Mouse (Mus musculus) embryonic facial prominence, embryonic 11.5 days (tissue): ENCODE data around the gene Ogfod3. TPM values are rescaled to one million over a fixed set of nuclear protein-coding genes. Genes with fewer than 3 reads are reported as not detected.

Experiments used
- ATAC-seq: fragments of 200-750 bp; cut with Nextera tagmentation; replicated peaks from 2 replicates; pipeline ENCODE4 v1.8.0; 2017; ENCODE audit warnings: low read depth; ENCODE audit not compliant: insufficient number of reproducible peaks, low FRiP score, low TSS enrichment
- DNase-seq: peaks from one replicate; pipeline ENCODE4 v3.0.0-alpha.2; 2015; ENCODE audit warnings: low spot score
- H3K27ac ChIP-seq: fragments of 300-500 bp; sonication (generic); replicated peaks from 2 replicates; pipeline ENCODE4 v1.5.1; 2014; ENCODE audit warnings: mild to moderate bottlenecking, low read depth, low read length, control low read depth
- H3K27me3 ChIP-seq: fragments of 300-500 bp; sonication (generic); 2 replicates; pipeline ENCODE4 v1.6.1; 2014; ENCODE audit warnings: mild to moderate bottlenecking, low read length, moderate library complexity, mixed read lengths; ENCODE audit not compliant: control insufficient read depth, insufficient read depth
- H3K36me3 ChIP-seq: fragments of 300-500 bp; sonication (generic); replicated peaks from 2 replicates; pipeline ENCODE4 v1.6.1; 2014; ENCODE audit warnings: low read depth, mild to moderate bottlenecking, low read length, moderate library complexity, mixed read lengths; ENCODE audit not compliant: control insufficient read depth, insufficient read depth
- H3K4me1 ChIP-seq: fragments of 300-500 bp; sonication (generic); 2 replicates; pipeline ENCODE4 v1.6.1; 2014; ENCODE audit warnings: low read length, mixed read lengths; ENCODE audit not compliant: control insufficient read depth, insufficient read depth
- H3K4me2 ChIP-seq: fragments of 300-500 bp; sonication (generic); 2 replicates; pipeline ENCODE4 v1.6.1; 2014; ENCODE audit warnings: low read depth, mild to moderate bottlenecking, control low read depth, low read length, moderate library complexity
- H3K4me3 ChIP-seq: fragments of 300-500 bp; sonication (generic); 2 replicates; pipeline ENCODE4 v1.5.1; 2014; ENCODE audit warnings: low read depth, low read length, control low read depth
- H3K9ac ChIP-seq: fragments of 300-500 bp; sonication (generic); replicated peaks from 2 replicates; pipeline ENCODE4 v1.6.1; 2014; ENCODE audit warnings: mild to moderate bottlenecking, control low read depth, low read length
- H3K9me3 ChIP-seq: fragments of 300-500 bp; sonication (generic); replicated peaks from 2 replicates; pipeline ENCODE4 v1.6.1; 2016; ENCODE audit warnings: mild to moderate bottlenecking, low read length, inconsistent platforms, mixed read lengths; ENCODE audit not compliant: control insufficient read depth
- WGBS: fragments of 180-500 bp; shearing (Covaris S2); extraction: QIAGEN DNeasy Blood & Tissue Kit; methylation state at CpG from one replicate; pipeline ENCODE4 v1.1.7; 2014; 5-methylcytosine and 5-hydroxymethylcytosine counted together
- polyA plus RNA-seq: library from polyadenylated mRNA; unstranded; fragments of >200 nt; fragmentation: Nextera tagmentation; extraction: Ambion mirVana; gene quantifications from 2 replicates; pipeline ENCODE4 v1.2.1, GENCODE M21; 2014

Ogfod3 gene
- polyA plus RNA-seq, 1 experiment from 2014 or later, result 16.0 TPM

DNA sequence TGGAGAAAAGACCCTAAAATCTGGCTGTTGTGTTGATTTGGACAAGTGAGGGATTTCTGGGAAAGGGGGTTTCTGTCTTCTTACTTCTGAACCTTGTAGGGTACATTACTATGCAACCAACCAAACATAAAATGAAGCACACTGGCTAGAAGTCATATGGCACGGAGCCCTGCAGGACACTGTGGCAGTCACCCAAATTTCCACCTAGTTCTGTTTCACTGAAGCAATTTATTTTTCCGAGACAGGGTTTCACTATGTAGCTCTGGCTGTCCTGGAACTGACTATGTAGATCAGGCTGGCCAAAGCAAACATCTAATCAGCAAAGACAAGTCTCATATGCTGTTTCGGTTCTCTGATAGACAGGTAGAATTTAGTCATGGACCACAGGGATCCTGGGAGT lies 14.8 kb downstream of the Ogfod3 start:
- H3K36me3 ChIP-seq, result no peaks in the 10 kb centered on the region
- ATAC-seq (no peak), DNase-seq (no peak)
- no peak overlapping the region for H3K27ac ChIP-seq
- no peak overlapping the region for H3K4me2 ChIP-seq
- H3K27me3 ChIP-seq, result no peaks in the 10 kb centered on the region
- no peak overlapping the region for H3K4me3 ChIP-seq
- WGBS, result 85% methylated on average over 3 of the region's 3 CpGs
- no peak overlapping the region for H3K9ac ChIP-seq
- H3K4me1 ChIP-seq, result no peaks in the 10 kb centered on the region
- H3K9me3 ChIP-seq, result no peaks in the 10 kb centered on the region

GRCm38 (mm10) chr11:121176285-121177270 lies 27.9 kb downstream of the Ogfod3 start:
- 49% methylated on average over 12 of the region's 12 CpGs for WGBS
- H3K4me2 ChIP-seq, result no peak overlapping the region
- H3K27me3 ChIP-seq, result no peaks in the 10 kb centered on the region
- H3K36me3 ChIP-seq, result no peaks in the 10 kb centered on the region
- no peak overlapping the region for H3K27ac ChIP-seq
- H3K4me1 ChIP-seq, result no peaks in the 10 kb centered on the region
- H3K9me3 ChIP-seq, result no peaks in the 10 kb centered on the region
- ATAC-seq (peak; percentile 9; the same call in 1 of the 2 replicates), DNase-seq (peak; percentile 72)
- H3K4me3 ChIP-seq, result no peak overlapping the region
- H3K9ac ChIP-seq, result no peak overlapping the region

GRCm38 (mm10) chr11:121174234-121174633 lies 30.3 kb downstream of the Ogfod3 start:
- Histone ChIP-seq H3K4me1 (no peaks in the 10 kb centered on the region), H3K4me2 (no peak overlapping the region), H3K36me3 (no peaks in the 10 kb centered on the region), H3K27ac (no peak overlapping the region), H3K9me3 (no peaks in the 10 kb centered on the region), H3K9ac (no peak overlapping the region), H3K4me3 (no peak overlapping the region), H3K27me3 (no peaks in the 10 kb centered on the region)
- 51% methylated on average over 3 of the region's 3 CpGs for WGBS
- DNase-seq (peak; percentile 23), ATAC-seq (no peak)

- Histone ChIP-seq H3K9ac (no peak overlapping the region), H3K36me3 (no peaks in the 10 kb centered on the region), H3K27me3 (no peaks in the 10 kb centered on the region), H3K4me3 (no peak overlapping the region), H3K9me3 (no peaks in the 10 kb centered on the region), H3K27ac (no peak overlapping the region), H3K4me1 (no peaks in the 10 kb centered on the region), H3K4me2 (no peak overlapping the region)
- WGBS, result 89% methylated on average over 5 of the region's 5 CpGs
- no peak for DNase-seq
- no peak for ATAC-seq
Measured at GRCm38 (mm10) chr11:121173203-121173602, 31.3 kb downstream of the Ogfod3 start.

DNA sequence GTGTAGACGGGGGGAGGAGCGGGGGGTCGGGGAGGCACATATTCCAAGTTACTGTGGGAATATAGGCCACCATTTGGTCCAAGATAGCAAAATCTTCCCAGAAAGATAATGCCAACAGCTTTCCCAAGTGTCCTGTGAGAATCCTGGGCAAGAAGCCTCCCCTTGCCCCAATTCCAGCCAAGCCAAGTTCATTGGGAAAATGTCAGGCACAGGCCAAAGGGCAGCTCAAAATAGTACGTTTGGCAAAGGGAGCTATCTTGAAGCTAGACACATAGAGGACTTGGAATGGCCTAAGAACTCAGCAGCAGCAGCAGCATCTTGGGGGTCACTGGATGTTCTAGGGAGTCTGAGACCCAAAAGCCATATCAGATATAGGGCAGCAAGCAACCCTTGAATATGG lies 40.8 kb downstream of the Ogfod3 start:
- no peak for ATAC-seq
- no peak for DNase-seq
- Histone ChIP-seq H3K27me3 (no peaks in the 10 kb centered on the region), H3K36me3 (no peaks in the 10 kb centered on the region), H3K4me3 (no peak overlapping the region), H3K9ac (no peak overlapping the region), H3K27ac (no peak overlapping the region), H3K4me1 (no peaks in the 10 kb centered on the region), H3K4me2 (no peak overlapping the region), H3K9me3 (no peaks in the 10 kb centered on the region)
- WGBS, result 85% methylated on average over 4 of the region's 4 CpGs

GRCm38 (mm10) chr11:121160636-121161346 lies 43.7 kb downstream of the Ogfod3 start:
- H3K27ac ChIP-seq, result no peak overlapping the region
- no peaks in the 10 kb centered on the region for H3K36me3 ChIP-seq
- H3K4me3 ChIP-seq, result no peak overlapping the region
- WGBS, result 90% methylated on average over 26 of the region's 26 CpGs
- peaks cover 7% of the 10 kb centered on the region; the same call in 1 of the 2 replicates for H3K4me1 ChIP-seq
- no peaks in the 10 kb centered on the region for H3K9me3 ChIP-seq
- DNase-seq (no peak), ATAC-seq (no peak)
- H3K4me2 ChIP-seq, result no peak overlapping the region
- H3K27me3 ChIP-seq, result peaks cover 22% of the 10 kb centered on the region
- H3K9ac ChIP-seq, result no peak overlapping the region

DNA sequence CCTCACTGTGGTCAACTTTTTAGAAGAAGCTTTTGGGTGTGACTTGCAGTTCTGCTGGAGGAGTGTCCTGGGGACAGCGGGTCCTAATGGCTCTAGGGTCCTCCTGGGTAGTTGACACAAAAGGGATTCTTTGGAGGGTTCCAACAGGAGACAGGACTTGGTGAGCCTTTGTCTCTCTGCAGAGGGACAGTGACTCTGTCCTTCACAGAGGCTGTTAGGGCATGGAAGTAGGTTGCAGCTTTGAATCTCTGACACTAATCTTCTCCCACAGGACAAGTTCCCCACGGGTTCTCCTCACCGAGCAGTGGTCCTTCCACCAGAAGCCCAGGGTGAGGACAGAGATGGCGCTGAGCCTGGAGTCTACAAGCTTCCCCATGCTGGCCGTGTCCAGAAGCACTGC lies 44.5 kb downstream of the Ogfod3 start, which contains the start of gene Uts2r:
TSS of gene Uts2r (plus strand) at position 301 of the 400 bp plus-strand sequence.
- DNase-seq (no peak), ATAC-seq (no peak)
- no peak within 1 kb of the TSS for H3K9ac ChIP-seq
- no peaks in the 10 kb centered on the region for H3K36me3 ChIP-seq
- no peak within 1 kb of the TSS for H3K4me2 ChIP-seq
- H3K4me1 ChIP-seq, result peaks cover 7% of the 10 kb centered on the region; the same call in 1 of the 2 replicates
- H3K4me3 ChIP-seq, result no peak within 1 kb of the TSS
- H3K27ac ChIP-seq, result no peak within 1 kb of the TSS
- no peaks in the 10 kb centered on the region for H3K9me3 ChIP-seq
- peaks cover 29% of the 10 kb centered on the region for H3K27me3 ChIP-seq
- WGBS, result 87% methylated on average over 5 of the region's 5 CpGs
